Mouse (Mus musculus) neutrophil, adult 83 days (primary cell): Measurements from ENCODE around the gene C530025M09Rik. TPM values are rescaled to one million over a fixed set of nuclear protein-coding genes. Genes with fewer than 3 reads are reported as not detected.

Experiments
- total RNA-seq, 2 experiments: library from RNA; stranded (reverse); gene quantifications; one replicate each; pipeline ENCODE4 v1.2.4; 2023

The C530025M09Rik gene
- not detected for total RNA-seq

DNA sequence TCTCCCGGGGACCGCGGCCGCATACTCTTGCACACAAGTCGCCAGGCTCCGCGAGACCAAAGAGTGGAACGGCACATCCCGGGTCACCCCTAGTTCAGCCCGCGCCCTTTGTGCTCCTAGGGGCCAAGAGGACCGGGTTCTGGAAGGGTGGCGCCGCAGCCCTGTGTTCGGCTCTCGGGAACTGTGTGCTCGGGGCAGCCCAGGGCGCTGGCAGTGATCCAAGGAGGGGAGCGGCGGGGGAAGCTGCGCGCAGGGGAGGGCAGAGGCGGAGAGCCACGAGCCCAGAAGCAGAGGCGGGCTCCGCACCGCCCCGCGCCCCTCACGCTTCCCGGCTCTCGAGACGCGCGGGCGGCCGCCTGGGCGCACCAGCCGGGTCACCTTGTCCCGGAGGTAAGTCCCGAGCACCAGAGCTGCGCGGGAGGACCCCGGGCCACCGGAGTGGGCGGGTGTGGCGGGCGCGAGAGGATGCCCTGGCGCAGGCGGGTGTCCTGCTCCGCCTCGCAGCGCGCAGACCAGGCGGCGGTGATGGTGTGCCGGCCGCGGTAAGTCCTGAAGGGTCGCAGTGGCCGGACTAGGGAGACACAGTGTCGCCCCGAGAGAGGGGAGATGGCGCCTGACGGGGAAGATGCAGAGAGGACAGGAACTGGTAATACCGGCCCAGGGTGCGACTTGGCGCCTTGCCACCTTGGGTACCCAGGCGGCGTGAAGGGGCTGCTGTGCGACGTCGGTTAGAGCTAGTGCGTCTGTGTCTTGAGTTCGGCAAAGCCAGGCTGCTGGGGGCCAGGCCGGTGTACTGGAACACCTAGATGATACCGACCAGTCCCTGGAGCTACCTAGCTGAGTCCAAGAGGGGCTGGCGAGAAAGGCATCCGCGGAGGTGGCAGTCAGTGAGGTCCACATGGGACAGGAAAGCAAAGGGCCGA is at the start of gene C530025M09Rik:
TSS of gene C530025M09Rik (minus strand) at position 678 of the 923 bp plus-strand sequence.

DNA sequence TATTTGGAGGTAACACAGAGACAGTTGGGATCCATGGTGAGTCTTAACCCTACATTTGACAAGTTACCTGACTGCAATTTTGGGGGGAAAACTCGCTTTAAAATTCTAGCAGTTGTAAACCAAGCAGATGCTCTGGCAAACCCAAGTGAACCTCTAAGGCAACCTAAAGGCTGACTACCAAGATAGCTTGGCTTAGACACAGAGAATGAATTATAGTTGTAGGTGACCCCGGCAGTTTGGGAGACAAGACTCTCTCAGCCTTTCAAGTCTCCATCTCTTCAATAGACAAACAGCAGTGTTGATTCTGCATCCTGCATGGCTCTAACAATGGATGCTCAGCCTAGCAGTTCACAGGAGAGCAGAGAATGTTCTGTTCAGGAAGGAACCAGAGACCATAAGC is 2.1 kb downstream of the C530025M09Rik start, which contains the start of gene Syndig1:
TSS of gene Syndig1 (plus strand) at position 301 of the 400 bp plus-strand sequence.

Other genes with a start within 250 kb of the C530025M09Rik start
- not detected for gene Syndig1, start 2.0 kb downstream of the C530025M09Rik start, total RNA-seq